Mouse (Mus musculus): Measurements from ENCODE around the gene Mgat5b. TPM values are rescaled to one million over a fixed set of nuclear protein-coding genes. Genes with fewer than 3 reads are reported as not detected.
"Not testable (repeated sequence)": the region's sequence is repeated elsewhere in the genome, so short reads cannot be mapped to it uniquely, and the experiment has no call there.

Gene Mgat5b
- total RNA-seq (2015; ENCODE audit: low replicate concordance) = not detected in 2 replicates
- not detected in 2 replicates for total RNA-seq (2017; ENCODE audit: low replicate concordance)

- ATAC-seq (replicated peaks; ENCODE audit: low FRiP score, poor library complexity, severe bottlenecking) = 0 out of 2 replicates have a peak, but pooled peaks have one; percentile 21
These were observed at the start of gene Mgat5b for GRCm38 (mm10) chr11:116918323-116919185. Mgat5b (plus strand) TSS chr11:116918863.

GRCm38 (mm10) chr11:116869223-116869622, 49.4 kb upstream of the Mgat5b start:
- no peak for ATAC-seq (replicated peaks; ENCODE audit: low FRiP score, poor library complexity, severe bottlenecking)

GRCm38 (mm10) chr11:116869641-116870040, 49.0 kb upstream of the Mgat5b start:
- ATAC-seq (replicated peaks; ENCODE audit: low FRiP score, poor library complexity, severe bottlenecking) = no peak

DNA sequence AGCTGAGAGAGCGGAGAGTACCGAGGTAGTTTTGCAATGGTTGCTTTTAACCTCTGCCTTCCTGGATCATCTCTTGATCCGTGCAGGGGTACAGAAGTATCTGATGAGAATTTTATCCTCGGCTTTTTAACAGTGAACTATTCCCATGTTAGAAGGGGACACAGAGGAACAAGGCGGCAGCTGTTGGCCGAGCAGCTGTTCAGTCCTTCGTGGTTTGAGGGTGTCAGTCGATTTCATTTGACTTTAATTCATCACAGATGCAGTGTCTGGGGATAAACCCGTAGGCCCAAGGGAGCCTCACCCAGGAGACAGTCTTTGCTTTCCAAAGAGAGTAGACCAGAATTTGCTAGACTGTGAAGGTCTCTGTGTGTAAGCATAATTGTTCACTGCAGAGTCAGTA, 47.1 kb upstream of the Mgat5b start:
- no peak for ATAC-seq (replicated peaks; ENCODE audit: low FRiP score, poor library complexity, severe bottlenecking)

DNA sequence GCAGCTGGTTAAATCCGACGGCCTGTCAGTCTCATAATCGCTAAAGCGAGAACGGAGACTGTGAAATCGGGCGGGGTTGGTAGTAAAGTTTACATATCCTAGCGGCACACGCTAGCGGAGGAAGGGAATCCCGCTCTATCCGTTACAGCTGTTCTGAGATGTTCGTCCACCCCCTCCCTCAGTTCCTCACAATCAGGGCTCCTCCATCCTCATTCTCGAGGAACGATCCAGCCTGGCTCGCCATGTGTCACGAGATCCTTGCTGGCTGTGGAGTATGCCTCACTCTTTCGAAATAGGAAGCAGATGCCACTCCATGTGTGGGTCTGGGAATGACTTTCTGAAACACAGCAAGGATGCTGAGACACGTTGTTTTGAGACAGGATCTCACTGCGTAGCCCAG, 44.7 kb upstream of the Mgat5b start:
- ATAC-seq (replicated peaks; ENCODE audit: low FRiP score, poor library complexity, severe bottlenecking) = no peak

GRCm38 (mm10) chr11:116878454-116878853, 40.2 kb upstream of the Mgat5b start:
- ATAC-seq (replicated peaks; ENCODE audit: low FRiP score, poor library complexity, severe bottlenecking) = no peak

DNA sequence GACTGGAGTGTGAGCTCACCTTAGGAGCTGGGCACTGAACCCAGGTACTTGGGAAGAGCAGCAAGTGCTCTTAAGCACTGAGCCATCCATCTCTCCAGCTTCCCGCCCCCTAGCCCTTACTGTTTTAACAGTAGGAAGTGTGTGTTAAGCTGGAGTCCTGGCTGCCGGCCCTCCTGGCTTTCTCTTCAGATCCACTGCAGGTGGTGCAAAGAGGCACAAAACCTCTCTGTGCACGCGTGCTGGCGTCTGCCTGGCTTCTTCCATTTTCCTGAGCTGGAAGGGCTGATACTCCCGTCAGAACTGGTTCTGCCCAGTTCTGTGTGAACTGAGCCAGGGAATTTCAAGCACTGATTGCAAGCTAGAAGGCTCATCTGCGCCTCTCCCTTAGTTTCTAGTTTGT, 37.8 kb upstream of the Mgat5b start:
- ATAC-seq (replicated peaks; ENCODE audit: low FRiP score, poor library complexity, severe bottlenecking) = no peak

GRCm38 (mm10) chr11:116881440-116881839, 37.2 kb upstream of the Mgat5b start:
- no peak for ATAC-seq (replicated peaks; ENCODE audit: low FRiP score, poor library complexity, severe bottlenecking)

GRCm38 (mm10) chr11:116882446-116882845, 36.2 kb upstream of the Mgat5b start:
- ATAC-seq (replicated peaks; ENCODE audit: low FRiP score, poor library complexity, severe bottlenecking) = no peak

GRCm38 (mm10) chr11:116884061-116884460, 34.6 kb upstream of the Mgat5b start:
- no peak for ATAC-seq (replicated peaks; ENCODE audit: low FRiP score, poor library complexity, severe bottlenecking)

DNA sequence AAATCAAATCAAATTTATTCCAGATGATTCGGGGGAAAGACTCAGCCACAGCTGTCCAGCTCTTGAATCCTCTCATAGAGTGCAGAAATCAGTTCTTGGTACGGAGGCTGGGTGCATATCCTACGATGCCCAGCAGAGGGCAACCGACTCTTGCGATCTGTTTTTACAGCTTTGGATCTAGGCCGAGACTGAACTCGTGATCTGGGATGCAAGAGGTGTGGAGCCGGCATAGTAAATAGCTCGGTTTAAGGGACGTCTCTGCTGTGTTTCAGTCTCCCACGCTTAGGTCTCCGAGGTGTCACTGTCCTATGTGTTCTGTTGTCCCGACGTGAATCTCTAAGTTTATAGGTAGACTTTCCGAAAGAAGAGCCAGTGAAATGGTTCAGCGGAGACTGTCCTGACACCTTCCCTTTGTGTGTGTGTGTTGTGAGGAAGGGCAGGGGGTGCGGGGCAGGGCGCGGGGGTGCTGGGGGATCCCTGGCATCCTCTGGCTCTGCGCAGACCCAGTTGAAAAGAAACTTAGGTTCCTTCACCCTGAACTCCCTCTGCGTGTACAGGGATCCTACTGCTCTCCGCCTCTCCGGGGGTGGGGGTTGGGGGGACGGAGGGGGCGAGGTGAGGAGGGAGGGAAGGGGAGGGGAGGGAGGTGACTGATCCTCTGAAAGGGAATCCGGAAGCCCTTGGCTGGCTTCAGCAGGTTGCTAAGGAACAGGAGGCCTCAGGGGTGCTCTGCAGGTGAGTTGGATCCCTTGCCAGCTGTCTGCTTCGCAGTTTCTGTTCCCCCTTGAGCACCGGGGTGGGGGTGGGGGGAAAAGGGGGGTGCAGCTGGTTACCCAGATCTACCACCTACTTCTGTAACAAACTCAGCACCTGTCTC, 33.1 kb upstream of the Mgat5b start:
- peak; percentile 88 for ATAC-seq (replicated peaks; ENCODE audit: low FRiP score, poor library complexity, severe bottlenecking)

- ATAC-seq (replicated peaks; ENCODE audit: low FRiP score, poor library complexity, severe bottlenecking) = no peak
These were observed 31.5 kb upstream of the Mgat5b start for GRCm38 (mm10) chr11:116887136-116887535.

DNA sequence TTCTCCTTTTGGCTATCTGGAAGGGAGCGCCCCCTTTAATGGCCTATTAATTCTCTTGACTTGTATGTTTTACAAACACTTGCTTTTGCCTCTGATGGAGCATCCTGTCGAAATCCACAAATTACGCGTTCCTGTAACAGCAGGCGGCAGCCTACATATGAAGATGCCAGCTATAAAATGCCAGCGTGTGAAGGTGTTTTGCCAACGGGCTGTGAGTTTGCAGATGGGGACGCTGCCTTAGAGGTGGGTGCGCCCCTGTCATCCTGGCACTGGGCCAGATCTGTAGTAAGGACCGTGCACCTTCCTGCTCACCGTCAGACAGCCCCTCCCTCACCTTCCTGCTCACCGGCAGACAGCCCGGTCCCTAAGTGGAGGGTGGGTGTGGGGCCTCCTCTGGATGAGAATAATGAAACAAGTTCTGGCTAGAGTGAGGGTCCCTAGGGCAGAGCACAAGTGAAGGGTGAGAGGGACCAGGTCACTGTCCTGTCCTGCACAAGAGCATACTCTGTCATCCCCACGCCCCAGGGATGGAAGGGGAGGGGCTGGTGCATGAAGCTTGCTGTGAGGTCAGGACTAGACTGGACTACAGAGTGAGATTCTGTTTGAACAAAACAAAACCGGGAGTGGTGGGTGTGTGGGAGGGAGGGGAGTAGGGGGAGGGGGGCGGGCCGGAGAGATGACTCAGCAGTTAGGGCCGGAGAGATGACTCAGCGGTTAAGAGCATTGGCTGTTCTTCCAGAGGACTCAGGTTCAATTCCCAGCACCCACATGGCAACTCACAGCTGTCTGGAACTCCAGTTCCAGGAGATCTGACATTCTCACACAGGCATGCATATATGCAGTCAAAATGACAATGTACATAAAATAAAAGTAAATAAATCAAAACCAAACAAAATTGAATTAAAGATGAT, 24.9 kb upstream of the Mgat5b start:
- no peak for ATAC-seq (replicated peaks; ENCODE audit: low FRiP score, poor library complexity, severe bottlenecking)

DNA sequence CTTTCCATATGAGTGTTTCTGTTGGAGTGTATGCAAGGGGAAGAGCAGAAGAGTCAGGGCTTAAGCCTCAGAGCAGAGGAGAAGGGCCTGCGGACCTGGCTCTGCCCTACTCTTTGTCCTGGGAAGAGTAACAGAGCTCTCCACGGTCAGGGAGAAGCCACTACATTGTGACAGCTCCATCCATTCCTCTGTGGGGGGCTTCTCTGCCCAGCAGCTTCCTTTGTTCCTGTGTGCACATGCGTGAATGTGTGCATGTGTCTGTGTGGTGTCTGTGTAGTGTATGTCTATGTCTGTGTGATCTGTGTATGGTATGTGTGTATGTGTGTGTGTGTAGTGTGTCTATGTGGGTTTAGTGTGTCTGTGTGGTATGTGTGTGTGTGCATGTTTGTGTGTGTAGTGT, 23.3 kb upstream of the Mgat5b start:
- ATAC-seq (replicated peaks; ENCODE audit: low FRiP score, poor library complexity, severe bottlenecking) = no peak

GRCm38 (mm10) chr11:116899247-116899646, 19.4 kb upstream of the Mgat5b start:
- ATAC-seq (replicated peaks; ENCODE audit: low FRiP score, poor library complexity, severe bottlenecking) = no peak

DNA sequence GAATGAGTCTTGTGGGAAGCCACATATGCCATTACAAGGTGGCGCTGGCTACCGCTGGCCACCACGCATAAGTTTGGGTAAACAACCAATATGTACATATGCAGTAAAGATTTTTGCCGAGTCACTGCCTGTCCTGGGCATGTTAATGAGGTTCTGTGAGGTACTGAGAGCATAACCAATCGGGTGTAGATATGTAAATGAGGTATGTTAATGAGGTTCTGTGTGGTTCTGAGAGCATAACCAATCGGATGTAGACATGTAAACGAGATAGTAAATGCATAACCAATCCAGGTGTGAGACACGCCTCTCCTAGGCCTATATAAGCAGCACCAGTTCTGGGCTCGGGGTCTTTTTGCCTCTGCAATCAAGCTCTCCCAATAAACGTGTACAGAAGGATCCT, 16.1 kb upstream of the Mgat5b start:
- not testable (repeated sequence) for ATAC-seq (replicated peaks; ENCODE audit: low FRiP score, poor library complexity, severe bottlenecking)

- ATAC-seq (replicated peaks; ENCODE audit: low FRiP score, poor library complexity, severe bottlenecking) = no peak
These were observed 12.8 kb upstream of the Mgat5b start for GRCm38 (mm10) chr11:116905741-116906456.

DNA sequence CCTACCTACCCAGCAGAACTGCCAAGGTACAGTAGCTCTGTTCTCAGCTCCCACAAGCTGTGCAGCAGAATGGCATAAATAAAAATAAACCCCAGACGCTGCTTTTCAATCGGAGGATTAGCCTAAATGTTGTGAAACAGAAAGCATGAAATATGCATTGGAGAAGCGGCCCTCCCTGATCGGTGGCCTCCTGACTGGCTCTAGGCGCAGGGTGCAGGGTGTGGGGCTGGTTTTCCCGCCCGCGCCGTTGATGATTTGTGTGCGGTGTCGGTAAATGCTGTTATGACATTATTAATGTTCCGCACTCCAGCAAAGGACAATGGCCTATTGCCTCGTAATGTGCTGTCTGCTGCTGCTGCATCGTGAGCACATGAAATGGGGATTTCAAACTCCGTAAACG, 5.1 kb upstream of the Mgat5b start:
- no peak for ATAC-seq (replicated peaks; ENCODE audit: low FRiP score, poor library complexity, severe bottlenecking)

DNA sequence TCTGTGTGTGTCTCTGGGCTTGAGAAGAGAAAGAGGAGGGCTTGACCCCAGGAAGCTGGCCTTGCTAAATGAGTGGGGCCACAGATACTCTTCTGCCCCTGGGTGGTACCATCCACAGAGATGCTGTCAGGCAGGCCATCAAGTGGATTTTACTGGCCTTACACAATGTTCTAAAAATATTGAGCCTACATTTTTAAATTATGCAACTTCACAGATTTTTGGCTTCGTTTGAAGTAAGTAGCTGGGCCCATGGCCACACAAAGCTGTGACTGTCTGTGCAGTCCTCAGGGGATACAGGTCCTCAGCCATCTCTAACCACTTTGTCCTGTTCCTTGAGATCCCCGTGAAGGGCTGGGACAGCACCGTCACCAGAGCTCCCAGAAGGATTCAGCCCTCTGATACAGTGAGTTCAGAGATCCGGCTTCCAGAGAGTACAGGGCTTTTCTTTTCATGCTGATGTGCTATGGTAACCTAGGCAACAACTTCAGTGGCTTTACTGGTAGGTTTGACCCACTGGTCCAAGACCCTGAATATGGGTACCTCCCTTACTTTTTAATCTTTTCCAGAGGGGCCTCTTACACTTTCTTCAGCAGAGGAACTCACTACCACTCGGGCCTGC, 4.3 kb upstream of the Mgat5b start:
- no peak for ATAC-seq (replicated peaks; ENCODE audit: low FRiP score, poor library complexity, severe bottlenecking)

Measured in erythroblast, adult 5-6 weeks (primary cell).